Mouse (Mus musculus): ENCODE results near the gene Tctn1.

GRCm38 (mm10) chr5:122234319-122235195 is 29.7 kb downstream of the Tctn1 start:
- TF ChIP-seq CTCF (IDR thresholded peaks at IDR 0.05; ENCODE audit: low read depth) (no peak), EP300 (IDR thresholded peaks at IDR 0.05; ENCODE audit: low read depth) (no peak)
